Mouse (Mus musculus): ENCODE measurements around the gene Slc9a7.

Slc9a7 gene

GRCm38 (mm10) chrX:20160301-20160700 lies 131.3 kb downstream of the Slc9a7 start:
- DNase-seq (ENCODE audit: low read depth in 1 of 2, low spot score in 2 of 2), result no peak

GRCm38 (mm10) chrX:20157519-20157918 lies 134.1 kb downstream of the Slc9a7 start:
- no peak for DNase-seq (ENCODE audit: low read depth in 1 of 2, low spot score in 2 of 2)

- DNase-seq (ENCODE audit: low read depth in 1 of 2, low spot score in 2 of 2), result no peak
These were observed 162.1 kb downstream of the Slc9a7 start for GRCm38 (mm10) chrX:20129466-20129865.

GRCm38 (mm10) chrX:20128951-20129350 lies 162.7 kb downstream of the Slc9a7 start:
- no peak for DNase-seq (ENCODE audit: low read depth in 1 of 2, low spot score in 2 of 2)

GRCm38 (mm10) chrX:20125481-20125880 lies 166.1 kb downstream of the Slc9a7 start:
- DNase-seq (ENCODE audit: low read depth in 1 of 2, low spot score in 2 of 2), result no peak

- no peak for DNase-seq (ENCODE audit: low read depth in 1 of 2, low spot score in 2 of 2)
These were observed 173.9 kb downstream of the Slc9a7 start for GRCm38 (mm10) chrX:20117717-20118116.

- DNase-seq (ENCODE audit: low read depth in 1 of 2, low spot score in 2 of 2), result no peak
These were observed 221.4 kb downstream of the Slc9a7 start for GRCm38 (mm10) chrX:20070196-20070595.

GRCm38 (mm10) chrX:20066636-20067035 lies 225.0 kb downstream of the Slc9a7 start:
- no peak for DNase-seq (ENCODE audit: low read depth in 1 of 2, low spot score in 2 of 2)

- no peak for DNase-seq (ENCODE audit: low read depth in 1 of 2, low spot score in 2 of 2)
These were observed 229.7 kb downstream of the Slc9a7 start for GRCm38 (mm10) chrX:20061764-20062480.

- DNase-seq (ENCODE audit: low read depth in 1 of 2, low spot score in 2 of 2), result no peak
These were observed 230.8 kb downstream of the Slc9a7 start for GRCm38 (mm10) chrX:20060769-20061315.

- DNase-seq (ENCODE audit: low read depth in 1 of 2, low spot score in 2 of 2), result no peak
These were observed 231.4 kb downstream of the Slc9a7 start for GRCm38 (mm10) chrX:20060096-20060768.

GRCm38 (mm10) chrX:20059381-20059971 lies 232.1 kb downstream of the Slc9a7 start, which contains the start of gene Chst7:
TSS of gene Chst7 (plus strand) at chrX:20059560.
- DNase-seq (ENCODE audit: low read depth in 1 of 2, low spot score in 2 of 2), result no peak

Data from monocyte, adult 2 months (primary cell).